In the genomic region with DNA sequence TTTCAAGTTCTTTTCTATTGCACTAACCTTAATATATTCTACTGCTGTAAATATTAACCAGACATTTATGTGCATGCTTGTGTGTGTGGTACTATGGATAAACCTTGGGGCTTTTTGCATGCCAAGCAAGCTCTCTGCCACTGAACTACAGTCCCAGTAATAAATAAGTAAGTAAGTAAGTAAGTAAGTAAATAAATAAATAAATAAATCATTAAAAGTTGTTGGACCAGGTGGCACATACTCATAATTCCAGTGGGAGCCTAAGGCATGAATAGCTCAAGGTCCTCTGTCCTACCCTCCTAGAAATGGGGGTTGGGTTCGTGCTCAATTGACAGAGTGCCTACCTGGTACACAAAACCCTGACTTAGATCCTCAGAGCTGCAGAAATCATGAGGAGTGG, we compare ENCODE assay signal across 21 mouse cellular contexts.
A peak's percentile ranks its signal among the peaks of the same experiment; 100 is the strongest.
DNase-seq lines count a peak whose midpoint lies in the region; ATAC-seq and TF ChIP-seq lines count a peak whose summit lies in the region.
"Had no signal": no experiment of that assay in that cellular context is flagged by ENCODE, and none has a peak within 500 bp of the region (broad histone marks: within the 10 kb centered on the region; RNA-seq: fewer than 3 reads in every experiment).

No protein-coding gene starts in this region.

- H3K4me1 ChIP-seq in kidney, postnatal 0 days (replicated peaks; ENCODE audit: insufficient read depth, low read length), result no peaks in the 10 kb centered on the region
- H3K4me1 ChIP-seq: embryonic facial prominence, embryonic 10.5 days had no signal

- peak; percentile 16 for DNase-seq in kidney, adult 18-20 months
- DNase-seq in kidney, adult 8-10 months, result peak; percentile 19 to 71
- DNase-seq in kidney, postnatal 0 days (ENCODE audit: low spot score), result peak; percentile 45
- peak; percentile 12 to 56 for DNase-seq in kidney, postnatal 36 days
- no peak for DNase-seq in ovary, postnatal 10 days (ENCODE audit: low spot score)
- DNase-seq in left cerebral cortex, postnatal 10 days (ENCODE audit: extremely low spot score in 1 of 2, low spot score in 2 of 2), result no peak
- DNase-seq: adrenal gland, postnatal 14 days; cerebellum, adult 18-20 months; cerebellum, adult 9-11 months; forebrain, postnatal 0 days; gastrocnemius, postnatal 25 days; heart, adult 18-20 months; heart, postnatal 14 days had no signal

- WGBS in kidney, postnatal 0 days, result 79% methylated on average over 1 of the region's 1 CpGs

- no peak overlapping the region for H3K4me2 ChIP-seq in kidney, postnatal 0 days (ENCODE audit: low read length)
- H3K4me2 ChIP-seq: forebrain, embryonic 13.5 days; heart, embryonic 11.5 days; heart, embryonic 15.5 days; hindbrain, embryonic 14.5 days had no signal

- no peak overlapping the region for H3K9ac ChIP-seq in kidney, postnatal 0 days (ENCODE audit: low read depth, low read length)
- H3K9ac ChIP-seq: forebrain, embryonic 13.5 days; forebrain, postnatal 0 days; heart, embryonic 15.5 days; hindbrain, embryonic 14.5 days had no signal

- H3K4me3 ChIP-seq in kidney, postnatal 0 days (replicated peaks; ENCODE audit: low read depth, low read length), result no peak overlapping the region
- H3K4me3 ChIP-seq: embryonic facial prominence, embryonic 10.5 days; forebrain, embryonic 13.5 days; heart, embryonic 15.5 days had no signal

- H3K27me3 ChIP-seq in kidney, postnatal 0 days (ENCODE audit: insufficient read depth, low read length), result no peaks in the 10 kb centered on the region
- H3K27me3 ChIP-seq: CH12.LX; forebrain, embryonic 13.5 days; heart, embryonic 15.5 days; Patski had no signal

- no peaks in the 10 kb centered on the region for H3K36me3 ChIP-seq in kidney, postnatal 0 days (ENCODE audit: insufficient read depth, low read length)

- peak; percentile 80 for ATAC-seq in kidney, postnatal 0 days (replicated peaks; ENCODE audit: low FRiP score, low read depth)
- ATAC-seq: activated CD4-positive, CD25-positive, alpha-beta regulatory T cell, adult 4 months; forebrain, embryonic 13.5 days; forebrain, postnatal 0 days; Patski had no signal

- H3K9me3 ChIP-seq in kidney, postnatal 0 days (replicated peaks; ENCODE audit: low read length), result no peaks in the 10 kb centered on the region
- H3K9me3 ChIP-seq: embryonic facial prominence, embryonic 10.5 days; forebrain, embryonic 13.5 days; heart, embryonic 15.5 days had no signal

- intact Hi-C loops in left cerebral cortex, postnatal 10 days (cut with DNase I), result no loop called here

- H3K27ac ChIP-seq in kidney, postnatal 0 days, result no peak overlapping the region
- H3K27ac ChIP-seq: embryonic facial prominence, embryonic 10.5 days; forebrain, embryonic 13.5 days; heart, embryonic 15.5 days; hindbrain, embryonic 14.5 days had no signal

- no peak for TF ChIP-seq CTCF in kidney, postnatal 0 days (IDR thresholded peaks at IDR 0.05; ENCODE audit: low read depth)

Comparison
In these comparisons a context has a peak if more than half of its experiments do, and no peak if none do; other contexts are left out.
1. DNase-seq: peak in kidney, adult 18-20 months (single experiment), kidney, adult 8-10 months (2 of 2), kidney, postnatal 0 days (single experiment) and kidney, postnatal 36 days (2 of 2); none in ovary, postnatal 10 days (single experiment) and left cerebral cortex, postnatal 10 days (0 of 2).